In genomic region chr11:80724701-80725100, GRCm38 (mm10) we compare ENCODE assay signal across 17 mouse cellular contexts. TPM values are rescaled to one million over a fixed set of nuclear protein-coding genes. Genes with fewer than 3 reads are reported as not detected.
DNase-seq lines count a peak whose midpoint lies in the region; TF ChIP-seq lines count a peak whose summit lies in the region.
"Had no signal": no experiment of that assay in that cellular context is flagged by ENCODE, and none has a peak within 500 bp of the region (broad histone marks: within the 10 kb centered on the region; RNA-seq: fewer than 3 reads in every experiment).

No protein-coding gene starts in this region.

- no peak for TF ChIP-seq EP300 in heart, adult 2 months (IDR thresholded peaks at IDR 0.05; ENCODE audit: insufficient read depth, low read depth, low read length)

- H3K79me2 ChIP-seq in heart, adult 2 months (replicated peaks; ENCODE audit: control insufficient read depth, insufficient read depth, low read length), result no peaks in the 10 kb centered on the region

- TF ChIP-seq POLR2A in heart, adult 2 months (IDR thresholded peaks at IDR 0.05; ENCODE audit: insufficient read depth, low read depth, low read length), result no peak

- WGBS in heart, adult 2 months, result 71% methylated on average over 12 of the region's 12 CpGs
- 76% methylated on average over 12 of the region's 12 CpGs for WGBS in heart, embryonic 10.5 days

- no peak overlapping the region for H3K4me3 ChIP-seq in heart, adult 2 months
- no peak overlapping the region for H3K4me3 ChIP-seq in heart, embryonic 10.5 days
- H3K4me3 ChIP-seq: erythroblast, embryonic 14.5 days; heart, embryonic 15.5 days; limb, embryonic 13.5 days; liver, embryonic 15.5 days had no signal

- peaks cover 3% of the 10 kb centered on the region for H3K36me3 ChIP-seq in heart, adult 2 months (ENCODE audit: control insufficient read depth, insufficient read depth, low read length)
- H3K36me3 ChIP-seq in heart, embryonic 10.5 days, result no peaks in the 10 kb centered on the region
- H3K36me3 ChIP-seq: G1E; heart, embryonic 15.5 days; limb, embryonic 13.5 days; liver, embryonic 15.5 days had no signal

- no peaks in the 10 kb centered on the region for H3K9me3 ChIP-seq in heart, embryonic 10.5 days
- H3K9me3 ChIP-seq: heart, embryonic 15.5 days; limb, embryonic 13.5 days; liver, embryonic 15.5 days had no signal

- no peaks in the 10 kb centered on the region for H3K27me3 ChIP-seq in heart, adult 2 months (ENCODE audit: control insufficient read depth, insufficient read depth, low read length)
- no peaks in the 10 kb centered on the region for H3K27me3 ChIP-seq in heart, embryonic 10.5 days (ENCODE audit: insufficient read depth, poor library complexity, severe bottlenecking)
- H3K27me3 ChIP-seq: heart, embryonic 15.5 days; liver, embryonic 15.5 days had no signal

- peak overlapping the region; percentile 42 for H3K27ac ChIP-seq in heart, adult 2 months
- no peak overlapping the region for H3K27ac ChIP-seq in heart, embryonic 10.5 days
- H3K27ac ChIP-seq: heart, embryonic 15.5 days; limb, embryonic 13.5 days; liver, embryonic 15.5 days had no signal

- peak; percentile 54 for TF ChIP-seq CTCF in heart, adult 2 months (IDR thresholded peaks at IDR 0.05)

- H3K9ac ChIP-seq in heart, adult 2 months (ENCODE audit: low read depth, low read length), result no peak overlapping the region
- H3K9ac ChIP-seq: heart, embryonic 15.5 days; limb, embryonic 13.5 days; liver, embryonic 15.5 days had no signal

- no peak for DNase-seq in heart, adult 2 months
- DNase-seq in heart, embryonic 10.5 days (ENCODE audit: low spot score), result no peak
- DNase-seq in layer of hippocampus, adult 9-11 months, result peak; percentile 43
- no peak for DNase-seq in layer of hippocampus, adult 8-10 months (ENCODE audit: low spot score in 2 of 2)
- peak; percentile 22 for DNase-seq in right cerebral cortex, adult 18-20 months
- DNase-seq in right cerebral cortex, postnatal 36 days (ENCODE audit: low spot score in 2 of 2), result no peak
- DNase-seq in telencephalon, adult 2 months (ENCODE audit: low read depth, low spot score), result peak; percentile 34
- DNase-seq: adrenal gland, adult 8-10 months; cerebellum, adult 9-11 months; kidney, postnatal 25 days; lung, postnatal 4 days; thymus, postnatal 25 days had no signal

- intact Hi-C loops in heart, adult 2 months (cut with DNase I), result no loop called here

- peaks cover 4% of the 10 kb centered on the region for H3K4me1 ChIP-seq in heart, adult 2 months (ENCODE audit: control insufficient read depth, insufficient read depth, low read length)
- no peaks in the 10 kb centered on the region for H3K4me1 ChIP-seq in heart, embryonic 10.5 days
- H3K4me1 ChIP-seq: heart, embryonic 15.5 days; limb, embryonic 13.5 days; liver, embryonic 15.5 days had no signal

RNA-seq across cellular contexts. Expression of gene Myo1d, which starts 55.1 kb away (rescaled TPM):
- 1 to 10 TPM; 8.2 to 10.0 TPM for total RNA-seq in heart, adult 2 months (2021)
- 9.3 and 10.1 TPM in 2 replicates for polyA plus RNA-seq in heart, adult 2 months (2012; rRNA removed)
- 7.3 and 8.1 TPM in 2 replicates for polyA plus RNA-seq in heart, embryonic 10.5 days (2016; fragmentation: Nextera tagmentation; extraction: Ambion mirVana)
- 10 to 100 TPM in 3 of 4 experiments, 1 to 10 TPM in 1; 8.2 to 11.1 (median 10.2) TPM for total RNA-seq in layer of hippocampus, adult 8-10 months (2022)
- total RNA-seq: G1E had no signal
- polyA plus RNA-seq: G1E had no signal

Comparison
In these comparisons a context has a peak if more than half of its experiments do, and no peak if none do; other contexts are left out.
1. DNase-seq: peak in layer of hippocampus, adult 9-11 months (single experiment), right cerebral cortex, adult 18-20 months (single experiment) and telencephalon, adult 2 months (single experiment); none in heart, adult 2 months (0 of 2), heart, embryonic 10.5 days (single experiment), layer of hippocampus, adult 8-10 months (0 of 2) and right cerebral cortex, postnatal 36 days (0 of 2).